In genomic region chr8:70773410-70773809, GRCm38 (mm10) we compare ENCODE assay signal across 9 mouse cellular contexts. TPM values are rescaled to one million over a fixed set of nuclear protein-coding genes. Genes with fewer than 3 reads are reported as not detected.
DNase-seq lines count a peak whose midpoint lies in the region; ATAC-seq lines count a peak whose summit lies in the region.
"Had no signal": no experiment of that assay in that cellular context is flagged by ENCODE, and none has a peak within 500 bp of the region (broad histone marks: within the 10 kb centered on the region; RNA-seq: fewer than 3 reads in every experiment).

No protein-coding gene starts in this region.

- no peak for ATAC-seq in kidney, embryonic 15.5 days (replicated peaks; ENCODE audit: low FRiP score)
- ATAC-seq in embryonic facial prominence, embryonic 13.5 days (ENCODE audit: insufficient number of reproducible peaks, insufficient read depth, low FRiP score, low TSS enrichment, low read depth), result no peak
- ATAC-seq in midbrain, embryonic 12.5 days (ENCODE audit: low FRiP score, low read depth), result no peak
- no peak for ATAC-seq in granulocyte monocyte progenitor cell, adult 5-6 weeks (replicated peaks; ENCODE audit: poor library complexity, severe bottlenecking)
- ATAC-seq: Patski had no signal

- no peak for DNase-seq in kidney, postnatal 14 days
- DNase-seq in brain, adult 2 months (ENCODE audit: low read depth, low spot score), result peak; percentile 91
- DNase-seq in layer of hippocampus, adult 8-10 months (ENCODE audit: low spot score in 2 of 2), result no peak
- no peak for DNase-seq in B cell, adult 2 months

- H3K4me3 ChIP-seq in kidney, embryonic 15.5 days (replicated peaks), result no peak overlapping the region
- H3K4me3 ChIP-seq in embryonic facial prominence, embryonic 13.5 days, result peak overlapping the region; percentile 7; the same call in 1 of the 2 replicates
- H3K4me3 ChIP-seq in midbrain, embryonic 12.5 days, result no peak overlapping the region

- peaks cover 49% of the 10 kb centered on the region for H3K4me1 ChIP-seq in kidney, embryonic 15.5 days
- H3K4me1 ChIP-seq in embryonic facial prominence, embryonic 13.5 days, result peaks cover 51% of the 10 kb centered on the region
- H3K4me1 ChIP-seq in midbrain, embryonic 12.5 days, result peaks cover 38% of the 10 kb centered on the region

- peak overlapping the region; percentile 88; the same call in 1 of the 2 replicates for H3K9ac ChIP-seq in kidney, embryonic 15.5 days
- H3K9ac ChIP-seq in embryonic facial prominence, embryonic 13.5 days, result peak overlapping the region; percentile 99
- 0 out of 2 replicates have a peak overlapping the region, but pooled peaks have one; percentile 20 for H3K9ac ChIP-seq in midbrain, embryonic 12.5 days (replicated peaks)

- H3K27ac ChIP-seq in kidney, embryonic 15.5 days, result no peak overlapping the region
- H3K27ac ChIP-seq in embryonic facial prominence, embryonic 13.5 days, result peak overlapping the region; percentile 84
- H3K27ac ChIP-seq in midbrain, embryonic 12.5 days (replicated peaks), result no peak overlapping the region

- WGBS in kidney, embryonic 15.5 days, result 90% methylated on average over 5 of the region's 5 CpGs
- WGBS in embryonic facial prominence, embryonic 13.5 days, result 59% methylated on average over 5 of the region's 5 CpGs
- 83% methylated on average over 5 of the region's 5 CpGs for WGBS in midbrain, embryonic 12.5 days

- no peaks in the 10 kb centered on the region for H3K27me3 ChIP-seq in kidney, embryonic 15.5 days
- H3K27me3 ChIP-seq in embryonic facial prominence, embryonic 13.5 days, result no peaks in the 10 kb centered on the region
- H3K27me3 ChIP-seq in midbrain, embryonic 12.5 days, result 0 out of 2 replicates have a peak, but pooled peaks cover 8% of the 10 kb centered on the region
- H3K27me3 ChIP-seq: Patski had no signal

- H3K4me2 ChIP-seq in kidney, embryonic 15.5 days, result peak overlapping the region; percentile 24; the same call in 1 of the 2 replicates
- peak overlapping the region; percentile 83 for H3K4me2 ChIP-seq in embryonic facial prominence, embryonic 13.5 days
- H3K4me2 ChIP-seq in midbrain, embryonic 12.5 days (replicated peaks), result no peak overlapping the region

- peaks cover 68% of the 10 kb centered on the region for H3K36me3 ChIP-seq in kidney, embryonic 15.5 days
- H3K36me3 ChIP-seq in embryonic facial prominence, embryonic 13.5 days, result peaks cover 72% of the 10 kb centered on the region
- peaks cover 65% of the 10 kb centered on the region for H3K36me3 ChIP-seq in midbrain, embryonic 12.5 days

- H3K9me3 ChIP-seq in kidney, embryonic 15.5 days (replicated peaks), result no peaks in the 10 kb centered on the region
- no peaks in the 10 kb centered on the region for H3K9me3 ChIP-seq in embryonic facial prominence, embryonic 13.5 days
- H3K9me3 ChIP-seq in midbrain, embryonic 12.5 days, result no peaks in the 10 kb centered on the region

RNA-seq across cellular contexts. Expression of gene Pik3r2, which starts 3.1 kb away (rescaled TPM):
- polyA plus RNA-seq in kidney, embryonic 15.5 days (2015; fragmentation: Nextera tagmentation; extraction: Ambion mirVana), result 58.0 and 66.9 TPM in 2 replicates
- polyA plus RNA-seq in embryonic facial prominence, embryonic 13.5 days (2015; fragmentation: Nextera tagmentation; extraction: Ambion mirVana), result 76.8 and 85.4 TPM in 2 replicates
- 73.4 and 74.6 TPM in 2 replicates for polyA plus RNA-seq in midbrain, embryonic 12.5 days (2016; fragmentation: Nextera tagmentation; extraction: Ambion mirVana)
- 6.6 and 14.0 TPM in 2 replicates for total RNA-seq in granulocyte monocyte progenitor cell, adult 5-6 weeks (2014; fragmentation: Nextera tagmentation)
- 12.1 and 16.6 TPM in 2 replicates for total RNA-seq in granulocyte monocyte progenitor cell, adult 5-6 weeks (2017)
- total RNA-seq in layer of hippocampus, adult 8-10 months (2022), result 100 to 1,000 TPM; 145 to 157 (median 153) TPM

RNA-seq across cellular contexts. Expression of gene Mpv17l2, which starts 12.7 kb away (rescaled TPM):
- 46.1 and 48.1 TPM in 2 replicates for polyA plus RNA-seq in kidney, embryonic 15.5 days (2015; fragmentation: Nextera tagmentation; extraction: Ambion mirVana)
- polyA plus RNA-seq in embryonic facial prominence, embryonic 13.5 days (2015; fragmentation: Nextera tagmentation; extraction: Ambion mirVana), result 29.3 and 36.7 TPM in 2 replicates
- 35.4 and 37.3 TPM in 2 replicates for polyA plus RNA-seq in midbrain, embryonic 12.5 days (2016; fragmentation: Nextera tagmentation; extraction: Ambion mirVana)
- 28.6 and 41.1 TPM in 2 replicates for total RNA-seq in granulocyte monocyte progenitor cell, adult 5-6 weeks (2014; fragmentation: Nextera tagmentation)
- 9.0 and 9.3 TPM in 2 replicates for total RNA-seq in granulocyte monocyte progenitor cell, adult 5-6 weeks (2017)
- 10 to 100 TPM; 30.3 to 38.5 (median 31.7) TPM for total RNA-seq in layer of hippocampus, adult 8-10 months (2022)

RNA-seq across cellular contexts. Expression of gene Rab3a, which starts 18.9 kb away (rescaled TPM):
- polyA plus RNA-seq in kidney, embryonic 15.5 days (2015; fragmentation: Nextera tagmentation; extraction: Ambion mirVana), result 15.5 and 18.6 TPM in 2 replicates
- 23.8 TPM in 2 replicates for polyA plus RNA-seq in embryonic facial prominence, embryonic 13.5 days (2015; fragmentation: Nextera tagmentation; extraction: Ambion mirVana)
- polyA plus RNA-seq in midbrain, embryonic 12.5 days (2016; fragmentation: Nextera tagmentation; extraction: Ambion mirVana), result 98.9 and 102 TPM in 2 replicates
- 5.5 and 10.8 TPM in 2 replicates for total RNA-seq in granulocyte monocyte progenitor cell, adult 5-6 weeks (2014; fragmentation: Nextera tagmentation)
- 0.34 and 1.6 TPM in 2 replicates for total RNA-seq in granulocyte monocyte progenitor cell, adult 5-6 weeks (2017)
- 100 to 1,000 TPM; 732 to 771 (median 756) TPM for total RNA-seq in layer of hippocampus, adult 8-10 months (2022)

RNA-seq across cellular contexts. Expression of gene Mast3, which starts 31.4 kb away (rescaled TPM):
- 12.9 and 18.1 TPM in 2 replicates for polyA plus RNA-seq in kidney, embryonic 15.5 days (2015; fragmentation: Nextera tagmentation; extraction: Ambion mirVana)
- polyA plus RNA-seq in embryonic facial prominence, embryonic 13.5 days (2015; fragmentation: Nextera tagmentation; extraction: Ambion mirVana), result 12.5 and 13.8 TPM in 2 replicates
- polyA plus RNA-seq in midbrain, embryonic 12.5 days (2016; fragmentation: Nextera tagmentation; extraction: Ambion mirVana), result 17.1 and 18.0 TPM in 2 replicates
- 74.8 and 78.5 TPM in 2 replicates for total RNA-seq in granulocyte monocyte progenitor cell, adult 5-6 weeks (2014; fragmentation: Nextera tagmentation)
- 12.4 and 12.5 TPM in 2 replicates for total RNA-seq in granulocyte monocyte progenitor cell, adult 5-6 weeks (2017)
- total RNA-seq in layer of hippocampus, adult 8-10 months (2022), result 100 to 1,000 TPM; 340 to 427 (median 396) TPM

RNA-seq across cellular contexts. Expression of gene Il12rb1, which starts 34.8 kb away (rescaled TPM):
- polyA plus RNA-seq in kidney, embryonic 15.5 days (2015; fragmentation: Nextera tagmentation; extraction: Ambion mirVana), result 0.09 and 0.12 TPM in 2 replicates
- polyA plus RNA-seq in embryonic facial prominence, embryonic 13.5 days (2015; fragmentation: Nextera tagmentation; extraction: Ambion mirVana), result 0.07 and 0.54 TPM in 2 replicates
- 0.08 TPM in 1 of 2 replicates, not detected in the other for polyA plus RNA-seq in midbrain, embryonic 12.5 days (2016; fragmentation: Nextera tagmentation; extraction: Ambion mirVana)
- 0.24 and 0.62 TPM in 2 replicates for total RNA-seq in granulocyte monocyte progenitor cell, adult 5-6 weeks (2014; fragmentation: Nextera tagmentation)
- 0.52 and 1.4 TPM in 2 replicates for total RNA-seq in granulocyte monocyte progenitor cell, adult 5-6 weeks (2017)
- 1 to 10 TPM in 1 of 4 experiments, under 1 TPM in 3; 0.83 to 1.1 (median 0.85) TPM for total RNA-seq in layer of hippocampus, adult 8-10 months (2022)

Comparison
In these comparisons a context has a peak if more than half of its experiments do, and no peak if none do; other contexts are left out.
1. H3K9ac ChIP-seq: peak in every context shown above with its lines; median percentile 99 in embryonic facial prominence, embryonic 13.5 days; 88 in kidney, embryonic 15.5 days; 20 in midbrain, embryonic 12.5 days.